Mouse (Mus musculus) forebrain, embryonic 16.5 days (tissue): ENCODE data around the gene Gm4559. TPM values are rescaled to one million over a fixed set of nuclear protein-coding genes. Genes with fewer than 3 reads are reported as not detected.
"Not testable (repeated sequence)": the region's sequence is repeated elsewhere in the genome, so short reads cannot be mapped to it uniquely, and the experiment has no call there.

Experiments
- ATAC-seq: fragments of 200-750 bp; cut with Nextera tagmentation; 2 replicates; pipeline ENCODE4 v1.8.0; 2017; ENCODE audit warnings: mild to moderate bottlenecking, moderate library complexity
- H3K27ac ChIP-seq: fragments of 300-500 bp; sonication (generic); 2 replicates; pipeline ENCODE4 v1.5.1; 2014; ENCODE audit warnings: low read length, control low read depth
- H3K27me3 ChIP-seq: fragments of 300-500 bp; sonication (generic); replicated peaks from 2 replicates; pipeline ENCODE4 v1.6.1; 2014; ENCODE audit warnings: low read length; ENCODE audit not compliant: control insufficient read depth, insufficient read depth
- H3K36me3 ChIP-seq: fragments of 300-500 bp; sonication (generic); 2 replicates; pipeline ENCODE4 v1.6.1; 2014; ENCODE audit not compliant: control insufficient read depth, insufficient read depth
- H3K4me1 ChIP-seq: fragments of 300-500 bp; sonication (generic); replicated peaks from 2 replicates; pipeline ENCODE4 v1.6.1; 2014; ENCODE audit warnings: low read length; ENCODE audit not compliant: control insufficient read depth, insufficient read depth
- H3K4me2 ChIP-seq: fragments of 300-500 bp; sonication (generic); 2 replicates; pipeline ENCODE4 v1.6.1; 2014; ENCODE audit warnings: mild to moderate bottlenecking, low read length, control low read depth
- H3K4me3 ChIP-seq: fragments of 300-500 bp; sonication (generic); replicated peaks from 2 replicates; pipeline ENCODE4 v1.5.1; 2014; ENCODE audit warnings: mild to moderate bottlenecking, low read length, control low read depth
- H3K9ac ChIP-seq: fragments of 300-500 bp; sonication (generic); replicated peaks from 2 replicates; pipeline ENCODE4 v1.6.1; 2014; ENCODE audit warnings: low read depth, low read length, control low read depth
- H3K9me3 ChIP-seq: fragments of 300-500 bp; sonication (generic); 2 replicates; pipeline ENCODE4 v1.6.1; 2016; ENCODE audit warnings: low read length; ENCODE audit not compliant: control insufficient read depth
- WGBS: fragments of 180-500 bp; shearing (Covaris S2); extraction: QIAGEN DNeasy Blood & Tissue Kit; methylation state at CpG from one replicate; pipeline ENCODE4 v1.1.7; 2014; 5-methylcytosine and 5-hydroxymethylcytosine counted together
- polyA plus RNA-seq: library from polyadenylated mRNA; unstranded; fragments of >200 nt; fragmentation: Nextera tagmentation; extraction: Ambion mirVana; gene quantifications from 2 replicates; pipeline ENCODE4 v1.2.1, GENCODE M21; 2015

The Gm4559 gene
- polyA plus RNA-seq, 1 experiment from 2014 or later: not detected

- not testable (repeated sequence) for H3K27ac ChIP-seq, H3K4me1 ChIP-seq, H3K9ac ChIP-seq, H3K4me3 ChIP-seq, H3K9me3 ChIP-seq, H3K36me3 ChIP-seq, H3K4me2 ChIP-seq, H3K27me3 ChIP-seq, ATAC-seq
- 96% methylated on average over 1 of the region's 1 CpGs for WGBS
Measured at GRCm38 (mm10) chr7:142303929-142304328, 29.8 kb upstream of the Gm4559 start.

- H3K9me3 ChIP-seq: no peaks in the 10 kb centered on the region
- H3K4me3 ChIP-seq: no peak within 1 kb of the TSS
- H3K9ac ChIP-seq: no peak within 1 kb of the TSS
- no peaks in the 10 kb centered on the region for H3K4me1 ChIP-seq
- H3K36me3 ChIP-seq: no peaks in the 10 kb centered on the region
- no peak within 1 kb of the TSS for H3K4me2 ChIP-seq
- no peak for ATAC-seq
- 67% methylated on average over 3 of the region's 3 CpGs for WGBS
- no peaks in the 10 kb centered on the region for H3K27me3 ChIP-seq
- H3K27ac ChIP-seq: no peak within 1 kb of the TSS
Measured at GRCm38 (mm10) chr7:142303249-142303648, 29.1 kb upstream of the Gm4559 start, which contains the start of gene Krtap5-4. Gene Krtap5-4, plus strand, starts transcription at chr7:142303549.

- not testable (repeated sequence) for H3K4me2 ChIP-seq, H3K27ac ChIP-seq, H3K9ac ChIP-seq, H3K9me3 ChIP-seq, H3K36me3 ChIP-seq, H3K4me1 ChIP-seq, H3K27me3 ChIP-seq, H3K4me3 ChIP-seq, ATAC-seq
Measured at GRCm38 (mm10) chr7:142297018-142297417, 22.9 kb upstream of the Gm4559 start, which contains the start of gene Krtap5-1. Gene Krtap5-1, minus strand, starts transcription at chr7:142297118.

GRCm38 (mm10) chr7:142296108-142296507 lies 21.9 kb upstream of the Gm4559 start:
- not testable (repeated sequence) for ATAC-seq, H3K9me3 ChIP-seq, H3K4me2 ChIP-seq, H3K36me3 ChIP-seq, H3K4me1 ChIP-seq, H3K27me3 ChIP-seq, H3K27ac ChIP-seq, H3K4me3 ChIP-seq, H3K9ac ChIP-seq
- 37% methylated on average over 4 of the region's 4 CpGs for WGBS

GRCm38 (mm10) chr7:142295418-142295817 lies 21.3 kb upstream of the Gm4559 start:
- H3K9ac ChIP-seq: no peak overlapping the region
- H3K36me3 ChIP-seq: no peaks in the 10 kb centered on the region
- no peak overlapping the region for H3K4me3 ChIP-seq
- no peaks in the 10 kb centered on the region for H3K9me3 ChIP-seq
- no peaks in the 10 kb centered on the region for H3K4me1 ChIP-seq
- H3K27me3 ChIP-seq: no peaks in the 10 kb centered on the region; the same call in 1 of the 2 replicates
- H3K4me2 ChIP-seq: no peak overlapping the region
- H3K27ac ChIP-seq: no peak overlapping the region
- no peak for ATAC-seq

- not testable (repeated sequence) for H3K27me3 ChIP-seq, H3K4me2 ChIP-seq, H3K4me3 ChIP-seq, H3K4me1 ChIP-seq, H3K36me3 ChIP-seq, ATAC-seq, H3K9me3 ChIP-seq, H3K9ac ChIP-seq, H3K27ac ChIP-seq
- 0% methylated on average over 2 of the region's 2 CpGs for WGBS
Measured at GRCm38 (mm10) chr7:142293851-142294250, 19.7 kb upstream of the Gm4559 start.

GRCm38 (mm10) chr7:142285910-142286612 lies 11.9 kb upstream of the Gm4559 start:
- Histone ChIP-seq H3K27me3 (peaks cover 10% of the 10 kb centered on the region), H3K4me1 (peaks cover 12% of the 10 kb centered on the region)
- WGBS: 80% methylated on average over 9 of the region's 9 CpGs
- not testable (repeated sequence) for H3K4me3 ChIP-seq, H3K9me3 ChIP-seq, H3K9ac ChIP-seq, H3K36me3 ChIP-seq, ATAC-seq, H3K4me2 ChIP-seq, H3K27ac ChIP-seq

- Histone ChIP-seq H3K27ac (peak overlapping the region; percentile 63), H3K27me3 (peaks cover 10% of the 10 kb centered on the region), H3K36me3 (no peaks in the 10 kb centered on the region), H3K4me3 (peak overlapping the region; percentile 64), H3K4me1 (peaks cover 12% of the 10 kb centered on the region), H3K9ac (peak overlapping the region; percentile 64), H3K9me3 (no peaks in the 10 kb centered on the region), H3K4me2 (peak overlapping the region; percentile 92)
- peak; percentile 68 for ATAC-seq
- WGBS: 17% methylated on average over 23 of the region's 23 CpGs
Measured at GRCm38 (mm10) chr7:142285130-142285835, 11.1 kb upstream of the Gm4559 start.

- Histone ChIP-seq H3K9me3 (no peaks in the 10 kb centered on the region), H3K4me2 (peak overlapping the region; percentile 92), H3K4me3 (peak overlapping the region; percentile 64), H3K4me1 (peaks cover 12% of the 10 kb centered on the region), H3K9ac (peak overlapping the region; percentile 64), H3K27me3 (peaks cover 10% of the 10 kb centered on the region), H3K27ac (peak overlapping the region; percentile 64), H3K36me3 (no peaks in the 10 kb centered on the region)
- ATAC-seq: peak; percentile 87
- under 1% methylated on average over 19 of the region's 19 CpGs for WGBS
Measured at GRCm38 (mm10) chr7:142284615-142285080, 10.5 kb upstream of the Gm4559 start.
